Mouse (Mus musculus) lung, postnatal 36 days (tissue): ENCODE results near the gene Map4k5.

Experiments
- DNase-seq: peaks from one replicate; pipeline ENCODE4 v3.0.0; 2022; ENCODE audit warnings: mixed read lengths

Map4k5 gene

GRCm38 (mm10) chr12:69783247-69784025, 109.6 kb downstream of the Map4k5 start:
- DNase-seq: no peak

DNA sequence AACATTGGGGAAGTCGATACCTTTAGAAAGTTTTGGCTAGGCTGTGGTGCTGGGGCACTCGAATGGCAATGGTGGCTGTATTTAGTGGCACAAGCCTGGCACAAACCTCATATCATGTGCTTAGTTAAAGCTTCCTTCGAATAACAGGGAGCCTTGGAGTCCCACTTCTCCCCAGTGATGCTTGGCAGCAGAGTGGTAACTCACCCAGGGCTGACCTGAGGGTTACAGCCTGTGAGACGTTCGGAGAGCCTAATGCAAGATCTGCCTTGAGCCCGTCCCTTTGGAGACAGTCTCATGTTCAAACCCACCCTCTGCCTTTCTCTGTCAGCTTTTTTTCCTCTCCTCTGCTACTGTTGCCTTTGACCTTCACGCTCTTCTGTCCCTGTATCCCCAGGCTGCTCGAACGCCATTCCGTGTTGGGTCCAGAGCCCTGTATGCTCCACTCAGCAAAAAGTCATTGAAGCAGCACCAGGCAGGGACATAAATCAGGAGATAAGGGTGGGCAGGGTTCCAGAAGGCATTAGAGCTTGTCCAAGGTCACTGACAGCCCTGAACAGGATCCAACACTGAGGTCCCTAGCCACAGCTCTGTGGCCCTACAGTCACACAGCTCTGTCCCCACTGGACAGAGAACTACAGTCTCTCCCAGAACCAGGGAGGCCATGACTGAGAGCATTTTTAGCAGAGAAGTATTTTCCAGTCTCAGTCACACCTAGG, 110.9 kb downstream of the Map4k5 start:
- no peak for DNase-seq

DNA sequence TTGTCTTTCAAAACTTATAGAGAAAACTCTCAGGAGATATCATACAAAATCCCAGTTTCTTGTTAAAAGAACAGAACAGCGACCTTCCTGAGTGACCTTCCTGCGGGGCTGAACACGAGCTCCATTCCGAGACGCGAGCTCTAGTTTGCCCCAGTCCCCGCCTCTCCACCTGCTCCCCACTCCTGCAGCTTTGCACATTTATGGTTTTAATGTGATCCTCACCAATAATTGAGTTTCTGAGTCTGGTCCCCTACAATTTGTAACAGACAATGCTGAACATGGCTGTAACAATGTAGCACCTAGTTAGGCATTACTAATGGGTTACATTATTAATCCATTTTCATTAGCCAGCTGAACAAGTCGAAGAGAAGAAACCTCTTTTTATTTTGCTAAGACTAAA, 111.5 kb downstream of the Map4k5 start:
- no peak for DNase-seq

DNA sequence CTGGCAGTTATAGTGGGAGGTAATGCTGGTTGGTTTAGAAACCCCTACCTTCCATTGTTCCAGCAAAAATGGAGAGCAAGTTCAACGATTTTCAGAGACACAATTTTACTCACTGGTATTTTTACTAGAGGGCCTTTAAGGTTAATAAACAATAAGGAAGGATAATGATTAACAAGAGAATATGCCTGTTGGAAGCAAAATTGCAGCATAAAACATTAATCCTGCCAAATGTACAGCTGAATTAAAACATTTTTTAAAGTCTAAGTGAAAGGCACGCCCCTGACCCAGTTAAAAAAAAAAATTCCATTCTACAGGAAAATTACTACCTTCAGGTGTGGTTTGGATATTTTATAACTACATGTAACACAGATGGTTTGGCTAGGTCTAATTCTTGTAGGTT, 115.0 kb downstream of the Map4k5 start:
- DNase-seq: no peak

- DNase-seq: no peak
Observed at GRCm38 (mm10) chr12:69777341-69777730, 115.7 kb downstream of the Map4k5 start.

- DNase-seq: peak; percentile 60
Observed at GRCm38 (mm10) chr12:69776607-69777340, 116.2 kb downstream of the Map4k5 start.

- DNase-seq: no peak
Observed at GRCm38 (mm10) chr12:69768841-69769240, 124.2 kb downstream of the Map4k5 start.

GRCm38 (mm10) chr12:69767476-69768258, 125.3 kb downstream of the Map4k5 start:
- DNase-seq: no peak

DNA sequence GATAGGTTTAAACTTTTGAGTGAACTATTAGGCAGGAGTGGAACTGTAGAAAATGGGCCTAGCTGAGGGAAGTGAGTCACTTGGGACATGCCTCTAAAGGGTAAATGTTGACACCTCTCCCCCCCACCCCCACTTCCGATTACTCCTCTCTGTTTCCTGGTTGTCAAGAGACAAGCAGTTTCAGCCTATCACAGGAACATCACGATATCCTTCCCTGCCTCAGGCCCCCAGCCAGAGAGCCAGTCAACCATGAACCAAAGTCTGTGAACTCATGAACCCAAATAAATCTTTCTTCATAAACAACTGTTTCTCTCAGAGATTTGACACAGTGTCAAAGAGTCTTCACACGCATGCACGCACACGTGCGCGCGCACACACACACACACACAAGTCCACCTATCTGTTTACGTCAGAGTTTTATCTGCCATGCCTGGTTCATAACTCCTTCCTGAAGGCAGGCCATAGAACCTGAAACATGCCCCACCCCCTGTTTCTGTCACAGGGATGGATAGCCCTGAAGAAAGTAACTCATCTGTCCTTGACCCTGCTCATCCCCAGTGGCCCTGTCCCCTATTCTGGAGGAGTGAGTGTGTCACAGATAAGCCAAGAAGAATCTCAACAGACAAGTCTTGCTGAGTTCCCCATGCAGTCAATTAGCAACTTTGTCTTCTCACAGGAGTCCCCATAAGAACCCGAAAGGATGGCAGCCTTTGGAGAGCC, 126.7 kb downstream of the Map4k5 start:
- DNase-seq: no peak

DNA sequence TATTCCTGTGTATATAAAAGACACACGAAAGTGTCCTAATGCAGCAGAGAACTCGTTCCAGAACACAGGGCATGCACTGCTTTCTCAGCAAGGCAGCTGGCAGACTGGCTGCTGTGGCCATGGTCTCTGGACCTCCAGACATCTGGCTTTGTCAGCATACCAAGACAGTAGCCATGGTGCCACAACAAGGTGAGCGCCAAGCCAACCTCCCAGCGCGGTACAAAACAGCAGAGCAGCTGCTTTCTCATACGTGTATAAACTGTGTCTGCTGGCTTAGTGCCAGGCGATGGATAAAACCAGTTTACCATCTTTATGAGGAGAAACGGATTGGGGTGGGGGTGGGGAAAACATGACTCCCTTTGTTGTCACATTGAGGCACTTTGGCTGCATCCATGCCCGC, 127.5 kb downstream of the Map4k5 start:
- DNase-seq: no peak

DNA sequence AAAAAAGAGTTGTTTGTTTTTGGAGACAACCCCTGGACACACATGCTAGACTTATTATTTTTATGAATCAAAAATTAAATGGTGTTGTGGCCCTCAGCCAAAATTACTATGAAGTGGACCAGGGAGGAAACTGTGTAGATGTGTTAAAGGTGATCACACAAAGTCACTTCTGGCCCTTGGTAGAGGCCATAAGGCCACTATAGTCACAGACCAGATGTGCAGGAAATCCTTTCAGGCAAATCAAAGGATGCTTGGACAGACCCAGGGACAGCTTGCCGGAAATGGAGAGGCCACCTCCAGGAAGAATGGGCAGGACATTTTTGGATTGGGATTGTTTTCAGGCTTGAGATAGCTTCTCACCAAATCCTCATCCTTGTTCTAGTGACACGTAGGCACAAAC, 131.4 kb downstream of the Map4k5 start:
- no peak for DNase-seq

- no peak for DNase-seq
Observed at GRCm38 (mm10) chr12:69760743-69761406, 132.1 kb downstream of the Map4k5 start.

GRCm38 (mm10) chr12:69760014-69760413, 133.0 kb downstream of the Map4k5 start:
- DNase-seq: no peak

GRCm38 (mm10) chr12:69759267-69759885, 133.6 kb downstream of the Map4k5 start:
- DNase-seq: no peak

GRCm38 (mm10) chr12:69758221-69759185, 134.5 kb downstream of the Map4k5 start:
- DNase-seq: peak; percentile 27

GRCm38 (mm10) chr12:69757418-69758141, 135.4 kb downstream of the Map4k5 start:
- DNase-seq: peak; percentile 93

DNA sequence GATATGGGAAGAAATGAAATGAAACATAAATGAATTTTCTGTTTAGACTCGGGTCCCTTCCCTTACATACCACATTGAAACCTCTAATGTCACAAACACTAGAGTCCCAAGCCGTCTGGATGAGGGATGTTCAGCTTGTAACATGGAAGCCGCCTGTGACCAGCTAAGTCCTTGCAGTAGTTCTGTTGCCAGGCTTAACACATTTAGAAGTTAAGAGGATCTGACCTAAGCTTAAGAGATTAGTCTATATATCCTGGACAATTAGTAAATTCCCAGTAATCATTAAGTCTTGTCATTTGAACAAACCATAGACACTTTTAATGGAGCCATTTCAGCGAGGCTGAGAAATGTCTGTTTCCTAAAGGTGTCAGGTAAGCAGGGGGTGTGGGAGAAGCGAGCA, 137.0 kb downstream of the Map4k5 start:
- no peak for DNase-seq

- no peak for DNase-seq
Observed at GRCm38 (mm10) chr12:69753936-69754335, 139.1 kb downstream of the Map4k5 start.
